Mouse (Mus musculus) midbrain, embryonic 11.5 days (tissue): ENCODE measurements at regions not wholly inside any gene's neighbourhood (a gene's known extent, or its start where the extent isn't known, plus 50 kb on each side); places are given as distances from the start of the nearest gene placed in this dataset.

Experiments used
- ATAC-seq: fragments of 200-750 bp; cut with Nextera tagmentation; 2 replicates; pipeline ENCODE4 v1.8.0; 2017; ENCODE audit warnings: moderate TSS enrichment, moderate library complexity; ENCODE audit not compliant: low FRiP score
- DNase-seq: peaks from one replicate; pipeline ENCODE4 v3.0.0; 2015; ENCODE audit warnings: low spot score; ENCODE audit errors: missing footprints
- H3K27ac ChIP-seq: fragments of 300-500 bp; sonication (generic); 2 replicates; pipeline ENCODE4 v1.5.1; 2014; ENCODE audit warnings: low read depth, low read length
- H3K27me3 ChIP-seq: fragments of 300-500 bp; sonication (generic); 2 replicates; pipeline ENCODE4 v1.6.1; 2014; ENCODE audit warnings: mild to moderate bottlenecking, low read length, moderate library complexity, mixed read lengths; ENCODE audit not compliant: control insufficient read depth, insufficient read depth
- H3K36me3 ChIP-seq: fragments of 300-500 bp; sonication (generic); 2 replicates; pipeline ENCODE4 v1.6.1; 2014; ENCODE audit warnings: mild to moderate bottlenecking, low read length, moderate library complexity, mixed read lengths; ENCODE audit not compliant: control insufficient read depth, insufficient read depth
- H3K4me1 ChIP-seq: fragments of 300-500 bp; sonication (generic); 2 replicates; pipeline ENCODE4 v1.6.1; 2014; ENCODE audit warnings: low read length; ENCODE audit not compliant: control insufficient read depth, insufficient read depth
- H3K4me2 ChIP-seq: fragments of 300-500 bp; sonication (generic); 2 replicates; pipeline ENCODE4 v1.6.1; 2014; ENCODE audit warnings: mild to moderate bottlenecking, moderate library complexity
- H3K4me3 ChIP-seq: fragments of 300-500 bp; sonication (generic); 2 replicates; pipeline ENCODE4 v1.5.1; 2014; ENCODE audit warnings: low read depth, low read length
- H3K9ac ChIP-seq: fragments of 300-500 bp; sonication (generic); 2 replicates; pipeline ENCODE4 v1.6.1; 2014; ENCODE audit warnings: low read length
- H3K9me3 ChIP-seq: fragments of 300-500 bp; sonication (generic); 2 replicates; pipeline ENCODE4 v1.6.1; 2016; ENCODE audit warnings: low read length; ENCODE audit not compliant: control insufficient read depth
- WGBS: fragments of 180-500 bp; shearing (Covaris S2); extraction: QIAGEN DNeasy Blood & Tissue Kit; methylation state at CpG from one replicate; pipeline ENCODE4 v1.1.7; 2014; 5-methylcytosine and 5-hydroxymethylcytosine counted together

DNA sequence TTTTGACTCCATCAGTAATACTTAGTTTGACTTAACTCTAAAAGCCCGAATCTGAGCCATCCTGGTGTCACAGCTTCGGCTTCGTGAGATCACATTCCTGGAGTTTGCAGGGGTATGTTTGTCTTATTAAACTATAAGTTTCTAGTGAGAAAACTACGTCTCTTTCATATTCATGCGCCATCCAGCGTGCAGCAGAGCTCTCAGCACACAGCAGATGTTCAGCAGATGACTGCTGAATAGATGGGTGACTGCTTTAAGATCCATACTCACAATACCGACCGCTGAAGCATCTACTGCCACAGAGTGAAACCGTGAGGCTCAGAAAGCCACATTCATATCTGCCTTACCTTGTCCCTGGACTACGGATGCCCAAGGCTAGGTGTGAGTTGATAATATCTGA lies 403.8 kb upstream of the Slc30a5 start:
- no peak overlapping the region for H3K4me2 ChIP-seq
- WGBS: 73% methylated on average over 10 of the region's 10 CpGs
- no peaks in the 10 kb centered on the region for H3K36me3 ChIP-seq
- no peaks in the 10 kb centered on the region for H3K27me3 ChIP-seq
- no peak overlapping the region for H3K27ac ChIP-seq
- H3K9me3 ChIP-seq: no peaks in the 10 kb centered on the region
- no peak overlapping the region for H3K4me3 ChIP-seq
- no peak overlapping the region for H3K9ac ChIP-seq
- H3K4me1 ChIP-seq: peaks cover 10% of the 10 kb centered on the region
- DNase-seq (no peak), ATAC-seq (no peak)

DNA sequence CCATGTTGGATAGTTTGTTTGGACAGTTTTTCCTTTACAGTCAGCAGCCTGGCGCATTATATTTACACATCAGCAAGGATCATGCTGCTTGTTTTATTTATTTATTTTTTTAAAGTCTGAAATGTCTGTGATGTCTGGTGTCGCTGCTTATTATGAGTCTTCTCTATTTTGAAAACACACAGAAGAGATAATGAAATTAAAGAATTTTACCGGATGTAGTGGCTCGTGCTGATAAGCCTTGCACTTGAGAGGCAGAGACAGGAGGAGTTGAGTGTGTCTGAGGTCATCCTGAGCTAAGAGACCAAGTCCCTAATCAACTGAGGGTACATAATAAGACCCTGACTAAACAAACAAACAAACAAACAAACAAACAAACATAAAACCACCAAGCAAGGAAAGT lies 402.6 kb upstream of the Slc30a5 start:
- no peak overlapping the region for H3K4me3 ChIP-seq
- H3K36me3 ChIP-seq: no peaks in the 10 kb centered on the region
- no peak overlapping the region for H3K27ac ChIP-seq
- WGBS: 85% methylated on average over 4 of the region's 4 CpGs
- H3K9ac ChIP-seq: no peak overlapping the region
- ATAC-seq (no peak), DNase-seq (no peak)
- H3K4me2 ChIP-seq: no peak overlapping the region
- H3K4me1 ChIP-seq: peaks cover 10% of the 10 kb centered on the region
- H3K27me3 ChIP-seq: no peaks in the 10 kb centered on the region
- H3K9me3 ChIP-seq: no peaks in the 10 kb centered on the region

DNA sequence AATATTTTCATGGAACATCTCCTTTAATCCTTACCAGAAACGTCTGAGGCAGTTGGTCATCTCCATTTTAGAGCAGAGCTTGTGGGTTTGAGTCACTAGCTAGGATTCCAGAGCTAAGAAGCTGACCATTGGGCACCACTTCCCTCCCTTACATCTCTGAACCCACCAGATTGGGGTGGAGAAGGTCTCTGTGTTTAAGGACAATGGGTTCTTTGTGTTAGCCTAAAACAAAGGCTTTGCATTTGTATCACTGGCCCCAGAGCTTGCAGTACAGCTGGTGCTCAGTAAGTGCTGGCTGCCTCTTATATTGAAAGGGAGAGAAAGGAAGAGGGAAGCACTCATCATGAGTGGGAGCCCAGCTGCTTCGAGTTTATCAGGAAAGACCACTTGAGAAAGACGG lies 401.9 kb upstream of the Slc30a5 start:
- H3K27ac ChIP-seq: no peak overlapping the region
- peak; percentile 17 for ATAC-seq

DNA sequence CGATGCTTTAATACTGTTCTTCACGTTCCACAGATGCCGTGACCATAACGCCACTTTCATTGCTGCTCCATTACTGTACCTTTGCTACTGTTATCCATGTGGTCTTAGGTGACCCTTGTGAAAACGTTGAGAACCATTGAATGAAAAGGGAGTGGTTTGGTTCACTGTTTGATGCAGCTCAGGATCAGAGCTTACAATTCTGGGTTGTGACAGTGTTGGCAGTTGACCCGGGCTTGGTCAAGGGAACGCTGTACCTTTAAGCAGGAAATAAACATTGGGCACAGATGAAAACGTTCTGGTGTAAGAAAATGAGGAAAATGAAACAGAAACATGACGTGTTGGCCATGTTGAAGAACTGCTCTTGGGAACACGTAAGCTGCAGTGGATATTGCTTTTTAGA lies 401.3 kb upstream of the Slc30a5 start:
- Histone ChIP-seq H3K4me3 (no peak overlapping the region), H3K9ac (no peak overlapping the region), H3K36me3 (no peaks in the 10 kb centered on the region), H3K4me2 (no peak overlapping the region), H3K27me3 (no peaks in the 10 kb centered on the region), H3K4me1 (peaks cover 10% of the 10 kb centered on the region), H3K27ac (no peak overlapping the region), H3K9me3 (no peaks in the 10 kb centered on the region)
- 68% methylated on average over 10 of the region's 10 CpGs for WGBS
- DNase-seq (peak; percentile 84), ATAC-seq (no peak)

More for the DNA sequence above, 401.9 kb upstream of the Slc30a5 start:
- 28% methylated on average over 3 of the region's 3 CpGs for WGBS
- H3K27me3 ChIP-seq: no peaks in the 10 kb centered on the region
- peaks cover 10% of the 10 kb centered on the region for H3K4me1 ChIP-seq
- DNase-seq: no peak
- H3K4me3 ChIP-seq: no peak overlapping the region
- H3K36me3 ChIP-seq: no peaks in the 10 kb centered on the region
- H3K9me3 ChIP-seq: no peaks in the 10 kb centered on the region
- H3K4me2 ChIP-seq: no peak overlapping the region
- no peak overlapping the region for H3K9ac ChIP-seq

DNA sequence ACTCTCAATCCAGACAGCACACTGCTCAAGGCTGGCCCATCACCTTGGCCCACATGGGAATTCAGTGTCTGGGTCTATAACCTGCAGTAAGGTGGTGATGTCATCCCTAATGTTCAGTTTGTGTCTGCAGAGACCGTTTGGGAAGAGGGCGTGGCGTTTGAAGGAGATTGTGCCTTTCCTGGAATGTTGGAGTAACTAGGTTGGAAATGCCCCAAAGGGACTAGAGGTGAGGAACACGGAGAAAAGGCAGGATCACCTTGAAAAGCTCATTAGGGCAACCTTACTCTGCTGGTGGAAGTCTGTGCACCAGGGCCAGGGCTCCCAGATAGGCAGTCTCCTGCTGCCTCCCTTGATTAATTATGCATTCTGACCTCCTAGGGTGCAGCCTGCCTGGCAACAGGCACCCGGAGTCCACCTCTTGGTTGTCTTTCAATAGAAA lies 400.6 kb upstream of the Slc30a5 start:
- Histone ChIP-seq H3K27me3 (no peaks in the 10 kb centered on the region), H3K4me1 (peaks cover 10% of the 10 kb centered on the region), H3K27ac (no peak overlapping the region), H3K4me2 (peak overlapping the region; percentile 12; the same call in 1 of the 2 replicates), H3K36me3 (no peaks in the 10 kb centered on the region), H3K9me3 (no peaks in the 10 kb centered on the region), H3K4me3 (no peak overlapping the region), H3K9ac (no peak overlapping the region)
- peak; percentile 90 for DNase-seq
- 25% methylated on average over 5 of the region's 5 CpGs for WGBS
- peak; percentile 72 for ATAC-seq

DNA sequence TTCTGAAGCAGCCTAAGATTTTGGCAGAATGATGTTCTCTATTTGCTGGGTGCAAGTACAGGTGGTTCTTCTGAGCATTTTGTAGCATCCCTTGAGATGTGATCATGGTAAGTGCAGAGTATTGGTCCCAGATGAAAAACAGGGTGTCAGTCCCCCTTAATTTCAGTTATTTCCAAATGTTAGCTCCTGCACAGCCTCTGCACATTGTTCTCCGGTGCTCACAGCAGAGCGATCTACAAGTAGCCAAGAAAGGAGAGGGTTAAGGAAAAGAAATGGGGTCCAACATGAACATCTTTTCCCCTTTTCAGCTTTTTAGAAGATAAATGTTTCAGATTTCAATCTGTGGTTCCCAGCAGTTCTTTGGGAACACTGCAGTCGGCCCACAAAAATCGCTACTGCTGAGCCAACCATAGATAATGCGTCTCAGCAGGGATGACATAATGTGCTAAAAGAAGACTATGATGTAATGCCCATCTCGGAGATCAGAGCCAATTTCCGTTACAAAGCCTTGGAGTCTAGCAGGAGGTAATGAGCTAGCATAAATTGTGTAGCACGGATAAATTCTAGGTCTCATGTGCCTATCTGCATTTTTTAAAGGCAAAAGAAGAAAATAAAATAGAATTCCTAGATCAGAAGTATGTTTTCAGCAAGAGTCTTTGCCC lies 400.1 kb upstream of the Slc30a5 start:
- no peaks in the 10 kb centered on the region for H3K27me3 ChIP-seq
- ATAC-seq (peak; percentile 73), DNase-seq (peak; percentile 95)
- H3K27ac ChIP-seq: no peak overlapping the region
- WGBS: 30% methylated on average over 8 of the region's 8 CpGs
- no peak overlapping the region for H3K4me3 ChIP-seq
- H3K9ac ChIP-seq: no peak overlapping the region
- H3K4me2 ChIP-seq: no peak overlapping the region
- H3K36me3 ChIP-seq: no peaks in the 10 kb centered on the region
- H3K4me1 ChIP-seq: peaks cover 10% of the 10 kb centered on the region
- no peaks in the 10 kb centered on the region for H3K9me3 ChIP-seq

DNA sequence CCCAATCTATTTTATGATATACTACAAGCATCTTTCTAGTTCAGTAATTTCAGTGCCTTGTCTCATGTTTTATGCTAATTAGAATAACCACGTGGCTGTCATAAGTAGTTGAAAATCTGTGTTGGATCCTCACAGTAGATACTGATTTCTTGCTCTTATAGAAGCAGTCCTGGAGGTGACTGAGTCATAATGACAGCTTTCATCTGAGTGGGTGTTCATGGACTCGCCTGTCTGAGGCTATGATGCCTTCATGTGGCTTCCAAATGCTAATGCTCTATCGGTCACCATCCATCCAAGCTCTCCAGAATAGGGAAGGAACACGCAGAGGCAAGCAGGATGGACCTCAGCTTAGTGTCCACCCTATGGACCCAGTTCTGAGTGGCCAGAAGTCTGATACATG lies 396.6 kb upstream of the Slc30a5 start:
- H3K9ac ChIP-seq: no peak overlapping the region
- WGBS: 84% methylated on average over 4 of the region's 4 CpGs
- no peak overlapping the region for H3K4me3 ChIP-seq
- H3K4me1 ChIP-seq: peaks cover 10% of the 10 kb centered on the region
- H3K9me3 ChIP-seq: no peaks in the 10 kb centered on the region
- H3K36me3 ChIP-seq: no peaks in the 10 kb centered on the region
- ATAC-seq (no peak), DNase-seq (no peak)
- H3K27ac ChIP-seq: no peak overlapping the region
- H3K4me2 ChIP-seq: no peak overlapping the region
- H3K27me3 ChIP-seq: no peaks in the 10 kb centered on the region

DNA sequence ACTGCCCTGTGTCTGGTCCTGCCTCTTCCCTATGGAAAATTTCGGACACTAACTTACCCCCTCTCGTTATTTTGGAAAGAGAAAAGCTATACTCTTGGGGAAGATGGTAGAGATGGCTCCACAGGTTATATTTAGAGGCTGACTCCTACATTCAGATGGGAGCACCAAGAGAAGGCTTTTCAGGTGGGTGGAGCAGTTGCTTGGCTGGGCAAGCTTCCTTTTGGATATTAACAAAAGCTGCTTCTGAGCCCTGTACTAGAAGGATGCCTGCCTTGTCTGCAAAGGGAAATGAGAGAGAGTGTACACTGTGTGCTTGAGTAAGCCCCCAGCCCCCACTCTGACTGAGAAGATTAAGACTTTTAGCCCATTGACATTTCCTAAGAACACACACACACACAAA lies 392.1 kb upstream of the Slc30a5 start:
- no peaks in the 10 kb centered on the region for H3K9me3 ChIP-seq
- DNase-seq: no peak

DNA sequence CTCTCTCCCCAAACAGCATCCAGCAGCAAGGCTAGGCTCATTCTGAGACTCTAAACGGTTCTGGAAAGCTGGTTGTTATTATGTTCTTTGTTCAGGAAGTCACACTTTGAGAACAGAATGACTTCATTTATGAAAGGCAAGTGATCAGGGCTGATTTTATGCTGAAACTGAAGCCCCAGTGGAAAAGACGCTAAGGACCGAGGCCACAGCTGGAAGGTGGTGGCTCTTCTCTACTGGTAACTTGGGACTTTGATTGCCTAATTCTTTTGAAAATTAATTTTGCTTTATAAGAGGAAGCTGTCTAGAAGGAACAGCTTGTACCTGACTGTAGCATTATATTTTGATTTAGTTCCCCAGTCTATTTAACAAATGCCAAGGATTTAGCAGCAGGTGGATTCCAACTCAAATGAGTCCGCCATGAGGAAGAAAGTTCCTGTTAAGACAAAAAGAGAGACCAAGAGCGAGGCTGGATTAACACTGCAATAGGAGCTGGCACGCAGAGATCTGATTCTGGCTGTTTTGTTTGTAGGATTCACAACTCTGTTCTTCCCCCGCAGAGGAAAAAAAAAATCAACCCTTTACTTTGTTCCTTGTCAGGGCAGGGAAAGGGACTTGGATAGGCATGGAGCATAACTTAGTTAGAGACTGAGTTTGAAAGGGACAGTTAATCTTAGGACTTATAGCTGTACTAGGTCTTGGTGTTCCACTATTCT lies 388.3 kb upstream of the Slc30a5 start:
- ATAC-seq (no peak), DNase-seq (no peak)
- H3K4me1 ChIP-seq: no peaks in the 10 kb centered on the region
- no peaks in the 10 kb centered on the region for H3K36me3 ChIP-seq
- H3K4me3 ChIP-seq: no peak overlapping the region
- no peak overlapping the region for H3K27ac ChIP-seq
- H3K9me3 ChIP-seq: no peaks in the 10 kb centered on the region
- WGBS: 68% methylated on average over 7 of the region's 7 CpGs
- H3K9ac ChIP-seq: no peak overlapping the region
- no peak overlapping the region for H3K4me2 ChIP-seq
- no peaks in the 10 kb centered on the region for H3K27me3 ChIP-seq

More for the DNA sequence above, 392.1 kb upstream of the Slc30a5 start:
- 81% methylated on average over 2 of the region's 2 CpGs for WGBS
- no peaks in the 10 kb centered on the region for H3K27me3 ChIP-seq
- H3K4me1 ChIP-seq: no peaks in the 10 kb centered on the region
- H3K36me3 ChIP-seq: no peaks in the 10 kb centered on the region
- H3K4me3 ChIP-seq: no peak overlapping the region
- H3K9ac ChIP-seq: no peak overlapping the region
- H3K27ac ChIP-seq: no peak overlapping the region
- no peak overlapping the region for H3K4me2 ChIP-seq
- no peak for ATAC-seq
